Mouse (Mus musculus): ENCODE measurements around the gene Ppil1.
"Not testable (repeated sequence)": the region's sequence is repeated elsewhere in the genome, so short reads cannot be mapped to it uniquely, and the experiment has no call there.

GRCm38 (mm10) chr17:29254784-29255183, 9.2 kb downstream of the Ppil1 start:
- TF ChIP-seq POLR2A (IDR thresholded peaks at IDR 0.05; ENCODE audit: low read depth, low read length); CTCF (IDR thresholded peaks at IDR 0.05; ENCODE audit: borderline replicate concordance, insufficient read depth, low read length): not testable (repeated sequence)

Data from embryonic fibroblast, embryonic 13.5 days (primary cell).